Mouse (Mus musculus) neural tube, embryonic 11.5 days (tissue): ENCODE measurements around the gene Tmem147. TPM values are rescaled to one million over a fixed set of nuclear protein-coding genes. Genes with fewer than 3 reads are reported as not detected.

ENCODE experiments used
- ATAC-seq: fragments of 200-750 bp; cut with Nextera tagmentation; 2 replicates; pipeline ENCODE4 v1.8.0; 2017; ENCODE audit warnings: moderate number of reproducible peaks, mild to moderate bottlenecking, moderate TSS enrichment, moderate library complexity; ENCODE audit not compliant: insufficient read depth, low FRiP score, low TSS enrichment
- DNase-seq: peaks from one replicate; pipeline ENCODE4 v3.0.0-alpha.2; 2015; ENCODE audit warnings: low spot score
- H3K27ac ChIP-seq: fragments of 300-500 bp; sonication (generic); 2 replicates; pipeline ENCODE4 v1.5.1; 2014; ENCODE audit warnings: low read depth, mild to moderate bottlenecking, low read length
- H3K27me3 ChIP-seq: fragments of 300-500 bp; sonication (generic); 2 replicates; pipeline ENCODE4 v1.6.1; 2014; ENCODE audit warnings: mild to moderate bottlenecking, low read length, mixed read lengths; ENCODE audit not compliant: control insufficient read depth, insufficient read depth
- H3K36me3 ChIP-seq: fragments of 300-500 bp; sonication (generic); 2 replicates; pipeline ENCODE4 v1.6.1; 2014; ENCODE audit warnings: mild to moderate bottlenecking, low read length, moderate library complexity, mixed read lengths; ENCODE audit not compliant: control insufficient read depth, insufficient read depth
- H3K4me1 ChIP-seq: fragments of 300-500 bp; sonication (generic); 2 replicates; pipeline ENCODE4 v1.6.1; 2014; ENCODE audit warnings: low read length, mixed read lengths; ENCODE audit not compliant: control insufficient read depth, insufficient read depth
- H3K4me2 ChIP-seq: fragments of 300-500 bp; sonication (generic); 2 replicates; pipeline ENCODE4 v1.6.1; 2014; ENCODE audit warnings: low read depth, mild to moderate bottlenecking, moderate library complexity
- H3K4me3 ChIP-seq: fragments of 300-500 bp; sonication (generic); 2 replicates; pipeline ENCODE4 v1.5.1; 2014; ENCODE audit warnings: low read depth, low read length
- H3K9ac ChIP-seq: fragments of 300-500 bp; sonication (generic); 2 replicates; pipeline ENCODE4 v1.6.1; 2014; ENCODE audit warnings: mild to moderate bottlenecking, low read length
- H3K9me3 ChIP-seq: fragments of 300-500 bp; sonication (generic); 2 replicates; pipeline ENCODE4 v1.6.1; 2016; ENCODE audit warnings: low read length; ENCODE audit not compliant: control insufficient read depth
- WGBS: fragments of 180-500 bp; shearing (Covaris S2); extraction: QIAGEN DNeasy Blood & Tissue Kit; methylation state at CpG from one replicate; pipeline ENCODE4 v1.1.7; 2014; 5-methylcytosine and 5-hydroxymethylcytosine counted together
- polyA plus RNA-seq: library from polyadenylated mRNA; unstranded; fragments of >200 nt; fragmentation: Nextera tagmentation; extraction: Ambion mirVana; gene quantifications from 2 replicates; pipeline ENCODE4 v1.2.1, GENCODE M21; 2014

Tmem147 gene
- polyA plus RNA-seq, 1 experiment from 2014 or later: 172 TPM

- H3K4me2 ChIP-seq: peak overlapping the region; percentile 43
- 0 out of 2 replicates have a peak, but pooled peaks cover 4% of the 10 kb centered on the region for H3K27me3 ChIP-seq
- 3% methylated on average over 43 of the region's 43 CpGs for WGBS
- peak overlapping the region; percentile 11 for H3K4me3 ChIP-seq
- no peak overlapping the region for H3K9ac ChIP-seq
- no peak overlapping the region for H3K27ac ChIP-seq
- no peaks in the 10 kb centered on the region for H3K36me3 ChIP-seq
- H3K4me1 ChIP-seq: no peaks in the 10 kb centered on the region; the same call in 1 of the 2 replicates
- DNase-seq (peak; percentile 84), ATAC-seq (peak; percentile 85)
- H3K9me3 ChIP-seq: no peaks in the 10 kb centered on the region
These were observed 12.2 kb downstream of the Tmem147 start for GRCm38 (mm10) chr7:30717006-30717715.

GRCm38 (mm10) chr7:30711942-30712341 lies 17.4 kb downstream of the Tmem147 start, which contains the start of gene Atp4a:
Gene Atp4a (plus strand): TSS chr7:30712209.
- DNase-seq (no peak), ATAC-seq (no peak)
- Histone ChIP-seq H3K4me1 (no peaks in the 10 kb centered on the region; the same call in 1 of the 2 replicates), H3K4me2 (no peak within 1 kb of the TSS), H3K27ac (no peak within 1 kb of the TSS), H3K27me3 (no peaks in the 10 kb centered on the region), H3K36me3 (no peaks in the 10 kb centered on the region), H3K4me3 (no peak within 1 kb of the TSS), H3K9me3 (no peaks in the 10 kb centered on the region), H3K9ac (no peak within 1 kb of the TSS)
- WGBS: 86% methylated on average over 3 of the region's 3 CpGs

GRCm38 (mm10) chr7:30707441-30707840 lies 21.9 kb downstream of the Tmem147 start:
- no peak overlapping the region for H3K4me2 ChIP-seq
- H3K4me3 ChIP-seq: no peak overlapping the region
- no peak overlapping the region for H3K9ac ChIP-seq
- 81% methylated on average over 1 of the region's 1 CpGs for WGBS
- no peaks in the 10 kb centered on the region for H3K36me3 ChIP-seq
- ATAC-seq: no peak
- no peak for DNase-seq
- no peaks in the 10 kb centered on the region for H3K9me3 ChIP-seq
- no peaks in the 10 kb centered on the region for H3K27me3 ChIP-seq
- no peaks in the 10 kb centered on the region for H3K4me1 ChIP-seq
- H3K27ac ChIP-seq: no peak overlapping the region

GRCm38 (mm10) chr7:30706214-30706882 lies 23.0 kb downstream of the Tmem147 start:
- Histone ChIP-seq H3K27me3 (no peaks in the 10 kb centered on the region), H3K36me3 (no peaks in the 10 kb centered on the region), H3K4me1 (no peaks in the 10 kb centered on the region), H3K4me3 (no peak overlapping the region), H3K9ac (no peak overlapping the region), H3K27ac (no peak overlapping the region), H3K4me2 (no peak overlapping the region), H3K9me3 (no peaks in the 10 kb centered on the region; the same call in 1 of the 2 replicates)
- DNase-seq (no peak), ATAC-seq (no peak)
- 83% methylated on average over 8 of the region's 8 CpGs for WGBS

- no peaks in the 10 kb centered on the region for H3K4me1 ChIP-seq
- H3K9ac ChIP-seq: no peak within 1 kb of the TSS
- no peaks in the 10 kb centered on the region; the same call in 1 of the 2 replicates for H3K9me3 ChIP-seq
- ATAC-seq (no peak), DNase-seq (no peak)
- H3K4me2 ChIP-seq: no peak within 1 kb of the TSS
- WGBS: 37% methylated on average over 9 of the region's 9 CpGs
- no peaks in the 10 kb centered on the region for H3K36me3 ChIP-seq
- H3K4me3 ChIP-seq: no peak within 1 kb of the TSS
- no peak within 1 kb of the TSS for H3K27ac ChIP-seq
- no peaks in the 10 kb centered on the region for H3K27me3 ChIP-seq
These were observed 30.8 kb downstream of the Tmem147 start, which contains the start of gene 2200002J24Rik for GRCm38 (mm10) chr7:30698589-30698988. Gene 2200002J24Rik (plus strand): TSS chr7:30698926.

GRCm38 (mm10) chr7:30698101-30698500 lies 31.2 kb downstream of the Tmem147 start:
- Histone ChIP-seq H3K36me3 (no peaks in the 10 kb centered on the region), H3K4me2 (no peak overlapping the region), H3K4me3 (no peak overlapping the region), H3K4me1 (no peaks in the 10 kb centered on the region), H3K9me3 (no peaks in the 10 kb centered on the region; the same call in 1 of the 2 replicates), H3K27me3 (no peaks in the 10 kb centered on the region), H3K9ac (no peak overlapping the region), H3K27ac (no peak overlapping the region)
- DNase-seq (no peak), ATAC-seq (no peak)
- 73% methylated on average over 5 of the region's 5 CpGs for WGBS

GRCm38 (mm10) chr7:30688325-30688724 lies 41.0 kb downstream of the Tmem147 start:
- 72% methylated on average over 6 of the region's 6 CpGs for WGBS
- Histone ChIP-seq H3K4me2 (no peak overlapping the region), H3K27ac (no peak overlapping the region), H3K9me3 (no peaks in the 10 kb centered on the region), H3K27me3 (peaks cover 6% of the 10 kb centered on the region), H3K9ac (no peak overlapping the region), H3K4me3 (no peak overlapping the region), H3K36me3 (no peaks in the 10 kb centered on the region), H3K4me1 (no peaks in the 10 kb centered on the region)
- ATAC-seq (no peak), DNase-seq (no peak)

GRCm38 (mm10) chr7:30683425-30683824 lies 45.9 kb downstream of the Tmem147 start:
- no peak overlapping the region for H3K9ac ChIP-seq
- H3K36me3 ChIP-seq: no peaks in the 10 kb centered on the region
- H3K27me3 ChIP-seq: peaks cover 6% of the 10 kb centered on the region
- WGBS: 81% methylated on average over 2 of the region's 2 CpGs
- DNase-seq (no peak), ATAC-seq (no peak)
- H3K27ac ChIP-seq: no peak overlapping the region
- H3K4me3 ChIP-seq: no peak overlapping the region
- H3K4me1 ChIP-seq: no peaks in the 10 kb centered on the region
- 0 out of 2 replicates have a peak, but pooled peaks cover 2% of the 10 kb centered on the region for H3K9me3 ChIP-seq
- no peak overlapping the region for H3K4me2 ChIP-seq
